Mouse (Mus musculus) neural tube, embryonic 14.5 days (tissue): ENCODE data around the gene Ccz1. TPM values are rescaled to one million over a fixed set of nuclear protein-coding genes. Genes with fewer than 3 reads are reported as not detected.

ENCODE experiments used
- polyA plus RNA-seq: library from polyadenylated mRNA; unstranded; fragments of >200 nt; fragmentation: Nextera tagmentation; extraction: Ambion mirVana; gene quantifications from 2 replicates; pipeline ENCODE4 v1.2.1, GENCODE M21; 2014

Ccz1 gene
- polyA plus RNA-seq, 1 experiment from 2014 or later, result 83.5 TPM

Other genes with a start within 250 kb of the Ccz1 start
- 54.9 and 57.9 TPM in 2 replicates for gene Eif2ak1, start 197.1 kb downstream of the Ccz1 start, polyA plus RNA-seq
- gene Ankrd61, start 117.2 kb downstream of the Ccz1 start, polyA plus RNA-seq, result 0.37 and 0.39 TPM in 2 replicates
- gene Aimp2, start 105.0 kb downstream of the Ccz1 start, polyA plus RNA-seq, result 84.4 and 90.5 TPM in 2 replicates
- 28.3 and 34.1 TPM in 2 replicates for gene Pms2, start 104.9 kb downstream of the Ccz1 start, polyA plus RNA-seq
- 3.1 and 3.2 TPM in 2 replicates for gene Gm42421, start 86.7 kb downstream of the Ccz1 start, polyA plus RNA-seq
- gene Rsph10b, start 81.8 kb downstream of the Ccz1 start, polyA plus RNA-seq, result 5.9 and 6.0 TPM in 2 replicates
- not detected in 2 replicates for gene Ocm, start 11.8 kb upstream of the Ccz1 start, polyA plus RNA-seq
- 10.8 and 11.1 TPM in 2 replicates for gene Lmtk2, start 85.6 kb upstream of the Ccz1 start, polyA plus RNA-seq
- 0.14 and 0.28 TPM in 2 replicates for gene Bhlha15, start 175.4 kb upstream of the Ccz1 start, polyA plus RNA-seq
- 35.7 and 38.1 TPM in 2 replicates for gene Tecpr1, start 208.7 kb upstream of the Ccz1 start, polyA plus RNA-seq
- gene Bri3, start 229.6 kb upstream of the Ccz1 start, polyA plus RNA-seq, result 111 and 114 TPM in 2 replicates